Mouse (Mus musculus) inflammation-experienced regulatory T-cells, adult 6 months (primary cell): ENCODE measurements around the gene Slc10a3. TPM values are rescaled to one million over a fixed set of nuclear protein-coding genes. Genes with fewer than 3 reads are reported as not detected.
"Not testable (repeated sequence)": the region's sequence is repeated elsewhere in the genome, so short reads cannot be mapped to it uniquely, and the experiment has no call there.

Source experiments
- ATAC-seq: one replicate; pipeline ENCODE4 v1.8.0; 2017
- polyA plus RNA-seq, 3 experiments: library from polyadenylated mRNA; unstranded; fragments of 100-300 nt; shearing (Covaris generic); gene quantifications; one replicate each; pipeline ENCODE4 v1.2.1; 2017

Slc10a3 gene
- polyA plus RNA-seq: 10 to 100 TPM; 18.1 to 31.3 (median 27.1) TPM

- peak; percentile 96 for ATAC-seq
These were observed at the start of gene Slc10a3, which contains the start of gene Ubl4a for GRCm38 (mm10) chrX:74372888-74373549. TSS of gene Slc10a3 (minus strand) at chrX:74373349. TSS of gene Ubl4a (minus strand) at chrX:74373218.

DNA sequence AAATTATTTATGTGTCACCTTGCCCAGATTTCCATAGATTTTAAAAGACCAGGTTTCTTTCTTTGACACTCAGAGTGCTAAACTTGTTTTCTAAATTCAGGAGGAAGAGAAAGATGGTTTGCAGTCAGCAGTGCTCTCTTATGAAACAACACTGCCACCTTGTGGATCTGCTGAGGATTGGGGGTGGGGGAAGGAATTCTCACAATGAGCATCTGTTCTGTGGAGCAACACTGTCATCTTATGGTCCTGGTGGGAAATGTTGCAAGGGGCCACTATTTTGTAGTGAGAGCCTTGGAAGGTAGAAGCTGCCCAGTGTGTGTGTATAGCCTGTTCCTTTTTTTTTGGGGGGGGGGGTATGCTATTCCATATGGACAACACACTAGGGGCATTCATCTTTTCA is 40.2 kb upstream of the Slc10a3 start:
- peak; percentile 85 for ATAC-seq

DNA sequence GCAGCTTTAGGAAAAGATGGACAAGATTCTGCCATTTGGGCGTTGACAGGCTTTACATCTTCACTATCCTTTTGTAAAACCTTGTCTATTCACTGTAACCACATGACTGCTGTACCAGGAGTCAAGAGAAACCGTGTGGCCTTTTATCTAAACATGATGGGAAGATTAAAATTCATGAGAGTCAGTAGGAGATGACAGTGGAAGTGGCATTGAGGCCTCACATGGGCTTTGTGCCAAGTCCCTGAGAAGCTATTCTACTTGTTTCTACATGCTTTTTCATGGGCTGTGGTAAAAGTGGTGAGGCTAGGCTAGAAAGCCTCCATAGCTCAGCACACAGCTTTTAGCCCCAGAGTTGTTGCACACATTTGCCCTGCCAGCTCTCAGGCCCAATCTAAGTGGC is 35.2 kb upstream of the Slc10a3 start:
- no peak for ATAC-seq

DNA sequence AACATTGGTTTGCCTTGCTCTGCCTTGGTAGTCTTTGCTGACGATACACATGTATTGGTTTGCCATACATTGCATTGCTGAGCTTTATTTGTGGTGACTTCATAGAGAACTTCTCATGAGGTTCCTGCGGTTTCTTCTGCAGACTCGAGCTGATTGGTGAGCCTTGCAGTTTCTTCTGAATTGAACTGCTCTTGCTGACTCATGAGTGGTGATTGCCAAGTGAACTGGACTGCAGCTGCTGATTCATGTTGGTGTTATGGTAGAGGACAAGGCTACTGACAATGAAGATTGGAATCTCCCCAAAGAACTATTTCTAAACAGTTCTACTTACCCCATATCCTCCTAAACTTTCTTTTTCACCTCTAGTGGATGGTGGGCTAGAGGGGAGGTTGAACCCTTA is 27.0 kb upstream of the Slc10a3 start:
- no peak for ATAC-seq

DNA sequence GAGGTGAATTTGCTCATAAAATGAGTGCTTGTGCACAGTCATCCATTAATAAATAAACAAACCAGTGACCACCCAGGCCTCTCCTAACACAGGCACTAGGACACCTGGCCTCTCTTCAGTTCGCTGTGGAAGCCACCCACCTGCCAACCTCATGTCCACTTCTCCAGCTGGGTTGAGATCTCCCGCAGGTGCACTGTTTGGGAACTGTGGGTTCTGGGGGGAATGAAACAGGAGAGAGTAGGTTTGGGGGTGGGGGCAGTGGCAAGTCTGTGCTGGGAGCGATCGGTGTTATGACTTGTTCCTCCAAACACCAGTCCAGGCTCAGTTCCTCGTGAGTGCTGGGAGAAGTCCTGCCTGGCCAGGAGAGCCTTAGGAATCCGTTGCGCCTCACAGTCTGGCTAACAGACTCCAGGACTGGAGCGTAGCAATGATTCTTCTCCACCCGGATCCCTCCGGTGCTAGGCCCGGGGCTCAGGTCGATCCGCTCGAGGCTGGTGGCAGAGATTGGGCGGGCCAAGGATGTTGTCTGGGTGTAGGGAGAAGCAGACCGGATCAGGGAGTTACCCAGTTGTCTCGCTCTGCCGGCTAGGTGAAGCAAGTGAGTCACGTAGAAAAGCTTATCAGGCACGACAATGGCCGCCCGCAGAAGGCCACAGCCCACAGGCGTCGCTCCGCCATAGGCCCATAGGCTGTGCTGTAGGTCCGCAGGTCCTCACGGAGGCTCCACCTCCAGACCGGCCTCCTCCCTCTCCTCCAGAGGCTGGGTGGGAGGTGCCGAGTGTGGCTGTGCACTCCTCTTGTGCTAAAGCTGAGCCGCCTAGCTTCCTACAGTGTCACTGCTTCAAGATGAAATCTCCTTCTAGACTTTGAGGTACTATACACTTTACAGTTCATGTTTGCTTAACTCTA is 19.6 kb upstream of the Slc10a3 start, which contains the start of the genes Fam3a and Ikbkg:
Gene Fam3a, minus strand, starts transcription at position 738 of the 909 bp plus-strand sequence.
Gene Ikbkg, plus strand, starts transcription at position 756 of the 909 bp plus-strand sequence.
- peak; percentile 99 for ATAC-seq

GRCm38 (mm10) chrX:74388153-74388552 is 15.0 kb upstream of the Slc10a3 start:
- no peak for ATAC-seq

GRCm38 (mm10) chrX:74384451-74384850 is 11.3 kb upstream of the Slc10a3 start:
- ATAC-seq: no peak

- peak; percentile 65 for ATAC-seq
These were observed 4.8 kb downstream of the Slc10a3 start for GRCm38 (mm10) chrX:74368209-74368909.

DNA sequence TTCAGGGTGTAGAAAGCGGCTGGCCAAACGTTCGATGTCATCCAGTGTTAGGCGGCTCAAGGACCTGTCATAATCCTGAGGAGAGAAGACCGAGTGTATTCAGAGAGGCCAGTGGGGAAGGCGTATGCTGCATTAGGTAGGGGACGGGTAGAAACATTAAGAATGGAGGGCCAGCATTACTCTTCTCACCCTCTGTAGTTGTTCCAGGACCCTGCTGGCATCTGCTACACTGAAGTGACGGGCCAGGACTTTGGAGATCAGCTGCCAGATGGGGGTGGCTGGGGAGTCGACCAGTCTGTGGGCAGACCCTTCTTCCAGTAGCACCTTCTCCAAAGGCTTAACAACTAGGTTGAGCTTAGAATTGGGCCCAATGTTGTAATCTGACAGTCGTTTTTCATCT is 5.6 kb downstream of the Slc10a3 start:
- ATAC-seq: no peak

GRCm38 (mm10) chrX:74359171-74359570 is 14.0 kb downstream of the Slc10a3 start:
- no peak for ATAC-seq

- ATAC-seq: not testable (repeated sequence)
These were observed 16.1 kb downstream of the Slc10a3 start for GRCm38 (mm10) chrX:74357069-74357468.

- peak; percentile 84 for ATAC-seq
These were observed 19.7 kb downstream of the Slc10a3 start, which contains the start of gene Lage3 for GRCm38 (mm10) chrX:74353467-74353770. TSS of gene Lage3 (minus strand) at chrX:74353618.

DNA sequence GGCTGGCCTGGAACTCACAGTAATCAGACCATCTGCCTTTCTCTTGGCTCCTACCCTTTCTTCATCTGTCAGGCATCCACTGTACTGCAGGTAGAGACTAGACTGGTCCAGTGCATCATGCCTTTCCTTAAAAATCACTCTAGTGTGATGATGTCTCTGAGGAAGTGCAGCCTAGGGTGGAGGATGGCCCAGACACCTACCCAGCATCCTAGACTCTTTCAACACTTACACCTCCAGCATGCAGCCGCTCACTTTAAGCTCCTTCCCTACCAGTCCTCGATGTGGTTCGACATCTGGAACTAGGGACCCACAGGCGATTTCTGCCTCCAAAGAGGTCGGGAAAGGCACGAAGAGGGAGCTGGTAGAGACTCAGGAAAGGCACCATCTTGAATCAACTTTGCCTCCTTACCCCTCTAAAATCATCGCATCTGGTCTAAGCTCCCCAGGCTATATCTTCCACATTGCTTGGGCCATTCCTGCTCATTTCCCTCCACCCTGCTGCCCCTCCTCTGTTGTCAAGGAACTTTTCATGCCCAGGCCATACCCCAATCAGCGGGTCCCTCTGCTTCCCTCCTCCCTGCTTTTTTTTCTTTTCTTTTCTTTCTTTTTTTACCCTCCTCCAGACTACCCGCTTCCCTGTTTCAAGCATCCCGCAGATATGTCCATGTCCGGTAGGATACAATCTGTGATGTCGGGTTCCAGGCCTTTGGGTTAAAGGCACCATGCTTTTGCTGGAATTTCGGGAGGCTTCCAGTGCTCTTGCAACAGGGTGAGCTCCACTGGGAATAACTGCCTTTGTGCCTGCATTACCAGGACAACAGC is 20.3 kb downstream of the Slc10a3 start:
- ATAC-seq: no peak

GRCm38 (mm10) chrX:74330166-74330930 is 42.8 kb downstream of the Slc10a3 start:
- ATAC-seq: no peak

GRCm38 (mm10) chrX:74329215-74329671 is 43.9 kb downstream of the Slc10a3 start:
- ATAC-seq: no peak

DNA sequence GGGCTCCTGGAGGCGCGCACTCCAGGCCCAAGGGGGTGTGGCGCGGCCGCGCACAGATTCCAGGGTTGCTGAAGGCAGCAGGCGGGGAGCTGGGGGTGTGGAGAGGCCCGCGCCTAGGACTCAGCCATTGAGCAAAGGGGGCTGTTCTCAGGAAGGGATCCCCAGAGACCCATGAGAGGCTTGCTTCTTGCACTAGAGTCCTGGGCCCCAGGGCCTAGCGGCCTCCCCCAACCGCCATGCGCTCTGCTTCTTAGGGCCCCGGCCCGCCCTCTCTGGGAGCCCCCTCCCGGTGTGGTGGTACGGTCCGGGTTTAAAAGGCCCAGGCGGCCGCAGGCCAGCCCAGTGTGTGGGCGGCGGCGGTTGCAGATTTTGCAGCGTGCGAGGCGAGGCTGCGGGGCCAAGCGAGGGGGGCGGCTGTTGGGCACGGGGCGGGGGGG is 44.4 kb downstream of the Slc10a3 start, which contains the start of gene Plxna3:
Gene Plxna3, plus strand, starts transcription at position 342 of the 437 bp plus-strand sequence.
- ATAC-seq: peak; percentile 73
